Mouse (Mus musculus) thymus, adult 2 months (tissue): Measurements from ENCODE around the gene Card9.

Experiments used
- CTCF ChIP-seq: fragments of 200-500 bp; IDR thresholded peaks from 2 replicates; pipeline ENCODE4 v1.5.1; 2012; ENCODE audit warnings: mild to moderate bottlenecking, control low read depth, low read length, moderate library complexity, borderline replicate concordance; ENCODE audit not compliant: control insufficient read depth, poor library complexity, insufficient read depth; ENCODE audit errors: extremely low read depth
- POLR2A ChIP-seq: fragments of 200-500 bp; IDR thresholded peaks from 2 replicates; pipeline ENCODE4 v1.6.1; 2012; ENCODE audit warnings: mild to moderate bottlenecking, low read length, control low read depth, moderate library complexity; ENCODE audit not compliant: control insufficient read depth, poor library complexity, insufficient read depth; ENCODE audit errors: extremely low read depth

GRCm38 (mm10) chr2:26353066-26353980, 7.4 kb downstream of the Card9 start:
- TF ChIP-seq CTCF (no peak), POLR2A (no peak)
